Mouse (Mus musculus): ENCODE data around the gene Noxo1. TPM values are rescaled to one million over a fixed set of nuclear protein-coding genes. Genes with fewer than 3 reads are reported as not detected.

Noxo1 gene
- 5.1 TPM for polyA plus RNA-seq (2014; fragmentation: Illumina TruSeq; extraction: RNeasy Lipid Tissue Mini Kit (QIAGEN cat#74804); ENCODE audit: insufficient read depth, low read depth, low replicate concordance)

DNA sequence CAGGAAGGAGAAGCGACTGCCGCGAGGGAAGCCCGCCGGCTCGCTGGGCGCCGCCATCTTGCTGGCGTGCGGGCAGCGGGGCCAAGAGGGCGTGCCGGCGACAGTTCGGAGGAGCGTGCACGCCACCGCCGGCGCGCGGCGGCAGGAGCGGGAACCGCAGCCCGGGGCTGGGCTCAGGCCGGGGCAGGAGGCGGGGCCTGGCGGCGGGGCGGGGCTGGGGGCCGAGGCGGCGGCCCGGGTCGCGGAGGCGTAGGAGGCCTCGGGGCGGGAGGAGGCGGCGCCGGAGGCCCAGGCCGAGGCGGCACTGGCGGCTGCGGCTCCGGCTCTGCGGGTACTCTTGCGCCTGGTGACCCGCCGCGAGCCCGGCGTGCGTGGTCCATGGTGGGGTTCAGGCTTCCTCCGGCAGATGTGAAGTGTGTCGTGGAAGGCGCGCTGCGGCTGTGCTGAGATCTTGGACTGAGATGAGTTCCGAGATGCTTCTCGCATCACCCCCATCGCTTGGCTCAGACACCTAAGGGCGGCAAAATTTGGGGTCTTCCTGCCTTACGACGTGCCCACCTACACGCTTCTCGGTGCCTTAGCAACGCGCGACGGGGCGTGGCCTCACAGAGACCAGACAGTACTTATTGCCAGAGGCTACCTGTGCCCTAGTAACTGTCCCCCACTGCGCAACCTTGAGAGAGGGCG, at the start of gene Noxo1, which contains the start of gene Gfer:
TSS of gene Noxo1 (plus strand) at position 224 of the 687 bp plus-strand sequence.
TSS of gene Gfer (minus strand) at position 146 of the 687 bp plus-strand sequence.

GRCm38 (mm10) chr17:24650070-24650616, 45.9 kb upstream of the Noxo1 start, which contains the start of gene Slc9a3r2:
Gene Slc9a3r2, minus strand, starts transcription at chr17:24650327.

DNA sequence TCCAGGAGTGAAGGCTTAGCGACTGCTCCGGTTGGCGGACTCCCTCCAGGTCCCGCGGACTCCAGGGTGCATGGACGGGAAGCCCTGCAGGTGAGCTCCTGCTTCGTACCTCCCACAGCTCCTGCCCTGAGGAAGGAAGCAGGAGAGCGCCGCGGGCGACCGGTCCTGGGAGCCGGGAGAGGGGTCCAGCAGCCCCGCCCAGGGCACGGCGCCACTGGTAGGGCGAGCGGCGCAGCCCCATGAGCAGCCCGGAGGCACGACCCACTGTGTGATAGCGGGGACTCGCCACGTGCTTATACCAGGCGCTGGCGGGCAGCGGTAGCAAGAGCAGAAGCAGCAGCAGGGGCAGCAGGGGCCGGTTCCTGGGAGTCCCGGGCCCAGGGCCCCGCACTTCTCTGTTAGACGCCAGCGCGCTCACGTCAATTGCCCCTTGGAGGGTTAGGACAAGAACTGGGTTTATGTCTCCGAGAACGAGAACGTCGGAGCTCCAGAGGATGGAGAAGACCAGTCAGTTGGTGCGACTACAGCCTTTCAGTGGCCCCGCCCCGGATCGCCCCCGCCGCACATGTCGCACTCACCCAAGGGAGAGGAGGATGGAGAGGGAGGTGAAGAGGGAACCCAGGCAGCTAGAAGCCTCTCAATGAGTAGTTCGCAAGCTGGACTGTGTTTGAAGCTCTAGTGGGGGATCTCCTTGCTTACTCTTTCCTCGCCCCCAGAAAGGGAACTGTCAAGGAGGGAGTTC, 37.8 kb upstream of the Noxo1 start, which contains the start of gene Npw:
TSS of gene Npw (minus strand) at position 441 of the 742 bp plus-strand sequence.

DNA sequence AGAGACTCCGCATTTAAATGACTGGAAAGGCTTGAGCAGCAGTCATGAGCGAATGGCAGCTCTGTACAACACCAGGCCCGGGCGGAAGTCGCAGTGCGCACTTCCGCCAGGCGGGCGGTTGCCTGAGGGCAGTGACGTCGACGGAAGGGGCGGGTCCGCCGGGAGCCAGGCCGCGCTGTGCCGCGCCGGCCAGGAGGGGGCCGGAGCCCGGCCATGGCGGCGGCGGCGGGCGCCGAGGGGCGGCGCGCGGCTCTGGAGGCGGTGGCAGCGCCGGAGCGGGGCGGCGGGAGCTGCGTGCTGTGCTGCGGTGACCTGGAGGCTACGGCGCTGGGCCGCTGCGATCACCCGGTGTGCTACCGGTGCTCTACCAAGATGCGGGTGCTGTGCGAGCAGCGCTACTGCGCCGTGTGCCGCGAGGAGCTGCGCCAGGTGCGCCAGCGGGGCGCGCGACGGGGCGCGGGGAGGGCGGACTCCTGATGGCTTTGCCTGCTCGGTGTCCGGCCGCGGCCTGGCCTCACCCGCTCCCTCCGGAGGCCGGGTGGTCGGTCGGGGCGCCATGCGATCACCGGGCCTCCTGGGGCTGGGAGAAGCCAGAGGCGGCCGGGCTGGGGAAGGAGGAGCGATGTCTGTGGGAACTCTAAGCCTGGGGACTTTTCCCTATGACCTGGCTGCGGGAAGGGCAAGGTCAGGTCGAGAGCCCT, 26.3 kb upstream of the Noxo1 start, which contains the start of gene Zfp598:
TSS of gene Zfp598 (plus strand) at position 143 of the 701 bp plus-strand sequence.

DNA sequence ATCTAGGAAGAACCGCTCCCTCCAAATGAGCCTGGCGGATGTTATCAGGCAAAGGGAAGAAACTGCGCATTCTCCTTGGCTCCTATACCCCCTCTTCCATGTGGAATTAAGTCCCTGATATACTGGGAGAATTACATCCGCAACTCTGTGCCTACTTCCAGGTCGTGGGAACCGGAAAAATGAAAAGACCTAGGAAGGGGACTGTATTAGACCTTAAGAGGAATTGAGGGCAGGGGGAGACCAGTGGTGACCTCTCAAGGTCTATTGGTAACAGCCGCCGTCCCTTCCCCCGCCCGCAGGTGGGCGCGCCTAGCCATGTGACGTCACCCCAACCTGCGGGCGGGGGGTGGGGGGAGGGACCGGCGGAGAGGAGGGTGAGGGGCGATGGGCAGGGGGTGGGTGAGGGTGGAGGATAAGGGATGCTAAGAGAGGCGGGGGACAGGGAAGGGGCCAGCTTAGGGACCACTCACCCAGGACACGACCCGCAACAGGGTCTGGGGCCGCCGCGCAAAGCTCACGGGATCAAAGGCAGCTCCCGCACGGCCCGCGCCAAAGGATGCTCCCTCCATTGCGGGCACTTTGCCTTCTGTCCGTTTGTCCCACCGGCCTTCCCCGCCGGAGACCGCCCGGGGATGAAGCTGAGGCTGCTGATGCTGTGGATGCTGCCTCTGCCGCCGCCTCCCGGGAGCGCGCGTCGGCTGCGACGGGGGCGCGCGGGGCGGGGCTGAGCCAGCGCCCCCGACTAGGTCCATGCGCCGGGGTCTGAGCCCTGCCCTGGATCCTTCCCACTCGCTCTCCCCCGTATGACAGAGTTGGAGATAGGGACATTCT, 6.6 kb upstream of the Noxo1 start, which contains the start of gene Syngr3:
TSS of gene Syngr3 (minus strand) at position 705 of the 831 bp plus-strand sequence.

DNA sequence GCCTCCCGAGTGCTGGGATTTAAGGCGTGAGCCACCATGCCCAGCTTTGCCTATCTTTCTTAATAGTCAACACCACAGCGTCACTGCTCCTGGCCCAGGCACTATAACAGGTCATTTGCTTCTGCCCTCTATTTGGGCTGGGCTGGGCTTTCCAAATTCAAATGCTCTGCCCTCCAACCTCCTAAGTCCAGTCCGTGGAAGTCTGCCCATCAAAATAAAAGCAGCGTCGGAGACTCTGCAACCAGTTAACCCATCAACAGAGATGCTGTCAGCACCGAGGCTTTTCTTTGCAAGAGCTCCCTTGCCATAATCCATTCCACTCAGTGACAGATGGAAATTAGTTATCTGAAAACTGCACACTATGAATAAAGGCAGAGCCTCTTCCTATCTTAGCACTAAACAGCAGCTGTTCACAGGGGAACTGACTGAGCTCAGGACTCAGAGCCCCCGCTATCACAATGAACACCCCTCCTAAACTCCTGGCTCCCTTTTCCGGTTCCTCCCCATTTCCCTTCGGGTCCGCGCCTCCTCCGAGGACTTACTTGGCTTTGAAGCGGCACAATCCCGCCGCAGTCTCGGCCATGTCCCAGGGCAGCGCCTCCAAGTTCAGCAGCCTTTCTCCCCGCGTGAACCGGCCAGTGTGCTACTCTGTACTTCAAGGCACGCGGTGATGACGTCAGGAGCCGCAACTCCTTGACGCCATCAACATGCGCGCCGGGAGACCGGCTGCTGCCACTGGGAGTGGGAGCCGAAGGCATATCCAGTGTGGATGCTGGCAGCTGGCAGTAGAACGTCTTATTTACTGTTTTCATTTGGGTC, 11.2 kb downstream of the Noxo1 start, which contains the start of gene Tbl3:
TSS of gene Tbl3 (minus strand) at position 679 of the 819 bp plus-strand sequence.

DNA sequence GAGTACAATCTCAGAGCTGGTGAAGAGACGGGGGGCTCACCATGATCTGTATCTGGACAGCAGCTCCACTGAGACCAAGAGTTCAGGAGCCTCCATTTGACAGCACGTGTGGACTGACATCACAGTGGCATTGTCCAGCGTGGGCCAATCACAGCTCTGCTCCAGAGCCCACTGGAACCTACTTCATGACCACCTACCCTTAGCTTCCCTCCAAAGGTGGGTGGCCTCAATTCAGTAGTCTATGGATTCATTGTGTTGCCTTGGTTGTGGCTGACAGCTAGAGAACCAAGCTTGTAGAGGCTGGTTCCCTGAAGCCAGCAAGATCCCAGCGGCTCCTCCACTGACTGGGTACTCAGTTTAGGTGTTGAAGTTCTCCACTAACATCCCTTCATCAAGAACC, 21.9 kb downstream of the Noxo1 start, which contains the start of the genes Rnf151 and Rps2:
TSS of gene Rnf151 (minus strand) at position 121 of the 400 bp plus-strand sequence.
TSS of gene Rps2 (plus strand) at position 174 of the 400 bp plus-strand sequence.

DNA sequence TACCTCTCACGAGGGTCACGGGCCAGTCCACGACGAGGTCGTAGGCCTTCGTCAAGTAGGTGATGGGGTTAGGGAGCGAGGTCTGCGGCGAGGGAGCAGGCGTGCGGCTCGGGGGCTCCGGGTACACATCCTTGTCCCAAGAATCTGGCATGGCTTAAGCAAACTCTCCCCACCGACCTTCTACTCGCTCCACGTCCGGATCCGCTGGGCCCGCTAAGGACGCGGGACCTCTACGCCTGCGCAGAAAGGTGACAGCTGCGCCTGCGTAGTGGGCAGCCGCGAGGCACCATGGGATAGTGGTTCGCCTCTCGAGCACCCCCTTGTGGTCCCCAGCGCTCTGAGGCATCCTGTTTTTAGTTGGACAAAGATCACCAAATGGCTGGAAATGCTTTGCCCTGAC, 28.1 kb downstream of the Noxo1 start, which contains the start of gene Ndufb10:
TSS of gene Ndufb10 (minus strand) at position 295 of the 400 bp plus-strand sequence.

GRCm38 (mm10) chr17:24727618-24728017, 31.6 kb downstream of the Noxo1 start, which contains the start of gene Rpl3l:
Gene Rpl3l, plus strand, starts transcription at chr17:24727820.

GRCm38 (mm10) chr17:24736330-24737051, 40.5 kb downstream of the Noxo1 start, which contains the start of gene Msrb1:
Gene Msrb1, plus strand, starts transcription at chr17:24736642.

Other genes starting within 250 kb of the Noxo1 start
- gene E4f1, start 225.9 kb upstream of the Noxo1 start, polyA plus RNA-seq (2014; fragmentation: Illumina TruSeq; extraction: RNeasy Lipid Tissue Mini Kit (QIAGEN cat#74804); ENCODE audit: insufficient read depth, low read depth, low replicate concordance), result 21.7 TPM
- 20.4 TPM for gene Pgp, start 225.8 kb upstream of the Noxo1 start, polyA plus RNA-seq (2014; fragmentation: Illumina TruSeq; extraction: RNeasy Lipid Tissue Mini Kit (QIAGEN cat#74804); ENCODE audit: insufficient read depth, low read depth, low replicate concordance)
- not detected for gene Bricd5, start 222.3 kb upstream of the Noxo1 start, polyA plus RNA-seq (2014; fragmentation: Illumina TruSeq; extraction: RNeasy Lipid Tissue Mini Kit (QIAGEN cat#74804); ENCODE audit: insufficient read depth, low read depth, low replicate concordance)
- gene Mlst8, start 217.2 kb upstream of the Noxo1 start, polyA plus RNA-seq (2014; fragmentation: Illumina TruSeq; extraction: RNeasy Lipid Tissue Mini Kit (QIAGEN cat#74804); ENCODE audit: insufficient read depth, low read depth, low replicate concordance), result 8.3 TPM
- 0.34 TPM for gene Caskin1, start 207.6 kb upstream of the Noxo1 start, polyA plus RNA-seq (2014; fragmentation: Illumina TruSeq; extraction: RNeasy Lipid Tissue Mini Kit (QIAGEN cat#74804); ENCODE audit: insufficient read depth, low read depth, low replicate concordance)
- gene Traf7, start 168.3 kb upstream of the Noxo1 start, polyA plus RNA-seq (2014; fragmentation: Illumina TruSeq; extraction: RNeasy Lipid Tissue Mini Kit (QIAGEN cat#74804); ENCODE audit: insufficient read depth, low read depth, low replicate concordance), result 59.5 TPM
- gene Rab26, start 162.0 kb upstream of the Noxo1 start, polyA plus RNA-seq (2014; fragmentation: Illumina TruSeq; extraction: RNeasy Lipid Tissue Mini Kit (QIAGEN cat#74804); ENCODE audit: insufficient read depth, low read depth, low replicate concordance), result 0.42 TPM
- 28.6 TPM for gene Pkd1, start 146.4 kb upstream of the Noxo1 start, polyA plus RNA-seq (2014; fragmentation: Illumina TruSeq; extraction: RNeasy Lipid Tissue Mini Kit (QIAGEN cat#74804); ENCODE audit: insufficient read depth, low read depth, low replicate concordance)
- gene Tsc2, start 63.6 kb upstream of the Noxo1 start, polyA plus RNA-seq (2014; fragmentation: Illumina TruSeq; extraction: RNeasy Lipid Tissue Mini Kit (QIAGEN cat#74804); ENCODE audit: insufficient read depth, low read depth, low replicate concordance), result 60.0 TPM
- gene Nthl1, start 63.6 kb upstream of the Noxo1 start, polyA plus RNA-seq (2014; fragmentation: Illumina TruSeq; extraction: RNeasy Lipid Tissue Mini Kit (QIAGEN cat#74804); ENCODE audit: insufficient read depth, low read depth, low replicate concordance), result 10.0 TPM
- gene Slc9a3r2, start 45.9 kb upstream of the Noxo1 start, polyA plus RNA-seq (2014; fragmentation: Illumina TruSeq; extraction: RNeasy Lipid Tissue Mini Kit (QIAGEN cat#74804); ENCODE audit: insufficient read depth, low read depth, low replicate concordance), result 287 TPM
- 29.8 TPM for gene Npw, start 37.8 kb upstream of the Noxo1 start, polyA plus RNA-seq (2014; fragmentation: Illumina TruSeq; extraction: RNeasy Lipid Tissue Mini Kit (QIAGEN cat#74804); ENCODE audit: insufficient read depth, low read depth, low replicate concordance)
- 17.1 TPM for gene Zfp598, start 26.5 kb upstream of the Noxo1 start, polyA plus RNA-seq (2014; fragmentation: Illumina TruSeq; extraction: RNeasy Lipid Tissue Mini Kit (QIAGEN cat#74804); ENCODE audit: insufficient read depth, low read depth, low replicate concordance)
- 0.15 TPM for gene Syngr3, start 6.3 kb upstream of the Noxo1 start, polyA plus RNA-seq (2014; fragmentation: Illumina TruSeq; extraction: RNeasy Lipid Tissue Mini Kit (QIAGEN cat#74804); ENCODE audit: insufficient read depth, low read depth, low replicate concordance)
- gene Gfer, start 78 bp upstream of the Noxo1 start, polyA plus RNA-seq (2014; fragmentation: Illumina TruSeq; extraction: RNeasy Lipid Tissue Mini Kit (QIAGEN cat#74804); ENCODE audit: insufficient read depth, low read depth, low replicate concordance), result 16.3 TPM
- gene Tbl3, start 11.4 kb downstream of the Noxo1 start, polyA plus RNA-seq (2014; fragmentation: Illumina TruSeq; extraction: RNeasy Lipid Tissue Mini Kit (QIAGEN cat#74804); ENCODE audit: insufficient read depth, low read depth, low replicate concordance), result 18.7 TPM
- not detected for gene Rnf151, start 21.8 kb downstream of the Noxo1 start, polyA plus RNA-seq (2014; fragmentation: Illumina TruSeq; extraction: RNeasy Lipid Tissue Mini Kit (QIAGEN cat#74804); ENCODE audit: insufficient read depth, low read depth, low replicate concordance)
- 1,101 TPM for gene Rps2, start 21.9 kb downstream of the Noxo1 start, polyA plus RNA-seq (2014; fragmentation: Illumina TruSeq; extraction: RNeasy Lipid Tissue Mini Kit (QIAGEN cat#74804); ENCODE audit: insufficient read depth, low read depth, low replicate concordance)
- 263 TPM for gene Ndufb10, start 28.2 kb downstream of the Noxo1 start, polyA plus RNA-seq (2014; fragmentation: Illumina TruSeq; extraction: RNeasy Lipid Tissue Mini Kit (QIAGEN cat#74804); ENCODE audit: insufficient read depth, low read depth, low replicate concordance)
- gene Rpl3l, start 31.6 kb downstream of the Noxo1 start, polyA plus RNA-seq (2014; fragmentation: Illumina TruSeq; extraction: RNeasy Lipid Tissue Mini Kit (QIAGEN cat#74804); ENCODE audit: insufficient read depth, low read depth, low replicate concordance), result 1.8 TPM
- gene Msrb1, start 40.4 kb downstream of the Noxo1 start, polyA plus RNA-seq (2014; fragmentation: Illumina TruSeq; extraction: RNeasy Lipid Tissue Mini Kit (QIAGEN cat#74804); ENCODE audit: insufficient read depth, low read depth, low replicate concordance), result 138 TPM
- 4.0 TPM for gene Hs3st6, start 56.8 kb downstream of the Noxo1 start, polyA plus RNA-seq (2014; fragmentation: Illumina TruSeq; extraction: RNeasy Lipid Tissue Mini Kit (QIAGEN cat#74804); ENCODE audit: insufficient read depth, low read depth, low replicate concordance)
- not detected for gene Meiob, start 108.1 kb downstream of the Noxo1 start, polyA plus RNA-seq (2014; fragmentation: Illumina TruSeq; extraction: RNeasy Lipid Tissue Mini Kit (QIAGEN cat#74804); ENCODE audit: insufficient read depth, low read depth, low replicate concordance)
- 45.6 TPM for gene Hagh, start 143.9 kb downstream of the Noxo1 start, polyA plus RNA-seq (2014; fragmentation: Illumina TruSeq; extraction: RNeasy Lipid Tissue Mini Kit (QIAGEN cat#74804); ENCODE audit: insufficient read depth, low read depth, low replicate concordance)
- gene Fahd1, start 154.1 kb downstream of the Noxo1 start, polyA plus RNA-seq (2014; fragmentation: Illumina TruSeq; extraction: RNeasy Lipid Tissue Mini Kit (QIAGEN cat#74804); ENCODE audit: insufficient read depth, low read depth, low replicate concordance), result 9.0 TPM
- 1.3 TPM for gene Igfals, start 169.8 kb downstream of the Noxo1 start, polyA plus RNA-seq (2014; fragmentation: Illumina TruSeq; extraction: RNeasy Lipid Tissue Mini Kit (QIAGEN cat#74804); ENCODE audit: insufficient read depth, low read depth, low replicate concordance)
- 28.8 TPM for gene Nubp2, start 190.1 kb downstream of the Noxo1 start, polyA plus RNA-seq (2014; fragmentation: Illumina TruSeq; extraction: RNeasy Lipid Tissue Mini Kit (QIAGEN cat#74804); ENCODE audit: insufficient read depth, low read depth, low replicate concordance)
- 25.7 TPM for gene Spsb3, start 190.4 kb downstream of the Noxo1 start, polyA plus RNA-seq (2014; fragmentation: Illumina TruSeq; extraction: RNeasy Lipid Tissue Mini Kit (QIAGEN cat#74804); ENCODE audit: insufficient read depth, low read depth, low replicate concordance)
- 8.2 TPM for gene Eme2, start 198.9 kb downstream of the Noxo1 start, polyA plus RNA-seq (2014; fragmentation: Illumina TruSeq; extraction: RNeasy Lipid Tissue Mini Kit (QIAGEN cat#74804); ENCODE audit: insufficient read depth, low read depth, low replicate concordance)
- 47.3 TPM for gene Mrps34, start 198.9 kb downstream of the Noxo1 start, polyA plus RNA-seq (2014; fragmentation: Illumina TruSeq; extraction: RNeasy Lipid Tissue Mini Kit (QIAGEN cat#74804); ENCODE audit: insufficient read depth, low read depth, low replicate concordance)
- 65.8 TPM for gene Nme3, start 200.3 kb downstream of the Noxo1 start, polyA plus RNA-seq (2014; fragmentation: Illumina TruSeq; extraction: RNeasy Lipid Tissue Mini Kit (QIAGEN cat#74804); ENCODE audit: insufficient read depth, low read depth, low replicate concordance)
- gene Mapk8ip3, start 240.7 kb downstream of the Noxo1 start, polyA plus RNA-seq (2014; fragmentation: Illumina TruSeq; extraction: RNeasy Lipid Tissue Mini Kit (QIAGEN cat#74804); ENCODE audit: insufficient read depth, low read depth, low replicate concordance), result 16.0 TPM

All from lung, adult 10 weeks (tissue).